Mouse (Mus musculus) brown adipose tissue, adult 24 weeks (tissue): ENCODE data around the gene Ddx28. TPM values are rescaled to one million over a fixed set of nuclear protein-coding genes. Genes with fewer than 3 reads are reported as not detected.
A peak's percentile ranks its signal among the peaks of the same experiment; 100 is the strongest.

ENCODE experiments used
- H3K27ac ChIP-seq: fragments of 200-500 bp; replicated peaks from 2 replicates; pipeline ENCODE4 v1.5.1; 2012; ENCODE audit warnings: low read depth, mild to moderate bottlenecking, low read length
- H3K4me1 ChIP-seq: fragments of 200-500 bp; 2 replicates; pipeline ENCODE4 v1.6.1; 2012; ENCODE audit warnings: low read length, mixed read lengths; ENCODE audit not compliant: control insufficient read depth, insufficient read depth, insufficient read length
- H3K4me3 ChIP-seq: fragments of 200-500 bp; 2 replicates; pipeline ENCODE4 v1.5.1; 2012; ENCODE audit warnings: low read depth, mild to moderate bottlenecking, low read length, moderate library complexity; ENCODE audit not compliant: insufficient read depth
- polyA plus RNA-seq: library from polyadenylated mRNA; stranded (reverse); fragments of >200 nt; gene quantifications from 2 replicates; pipeline ENCODE4 v1.2.4, GENCODE M21; 2012; ENCODE audit not compliant: missing spikeins, insufficient read depth, insufficient read length

Ddx28 gene
- 7.1 TPM in 2 replicates for polyA plus RNA-seq

- Histone ChIP-seq H3K4me1 (peaks cover 9% of the 10 kb centered on the region; the same call in 1 of the 2 replicates), H3K4me3 (peak within 1 kb of the TSS; percentile 92), H3K27ac (peak within 1 kb of the TSS; percentile 50)
Observed at GRCm38 (mm10) chr8:106011643-106011986, at the start of gene Ddx28. Ddx28 (minus strand) TSS chr8:106011882.

- Histone ChIP-seq H3K27ac (no peak overlapping the region), H3K4me1 (peaks cover 4% of the 10 kb centered on the region), H3K4me3 (peak overlapping the region; percentile 39; the same call in 1 of the 2 replicates)
Observed at GRCm38 (mm10) chr8:106060521-106060920, 48.8 kb upstream of the Ddx28 start.

GRCm38 (mm10) chr8:106059613-106060371, 48.1 kb upstream of the Ddx28 start:
- peaks cover 4% of the 10 kb centered on the region for H3K4me1 ChIP-seq
- H3K27ac ChIP-seq = peak overlapping the region; percentile 93
- peak overlapping the region; percentile 100 for H3K4me3 ChIP-seq

DNA sequence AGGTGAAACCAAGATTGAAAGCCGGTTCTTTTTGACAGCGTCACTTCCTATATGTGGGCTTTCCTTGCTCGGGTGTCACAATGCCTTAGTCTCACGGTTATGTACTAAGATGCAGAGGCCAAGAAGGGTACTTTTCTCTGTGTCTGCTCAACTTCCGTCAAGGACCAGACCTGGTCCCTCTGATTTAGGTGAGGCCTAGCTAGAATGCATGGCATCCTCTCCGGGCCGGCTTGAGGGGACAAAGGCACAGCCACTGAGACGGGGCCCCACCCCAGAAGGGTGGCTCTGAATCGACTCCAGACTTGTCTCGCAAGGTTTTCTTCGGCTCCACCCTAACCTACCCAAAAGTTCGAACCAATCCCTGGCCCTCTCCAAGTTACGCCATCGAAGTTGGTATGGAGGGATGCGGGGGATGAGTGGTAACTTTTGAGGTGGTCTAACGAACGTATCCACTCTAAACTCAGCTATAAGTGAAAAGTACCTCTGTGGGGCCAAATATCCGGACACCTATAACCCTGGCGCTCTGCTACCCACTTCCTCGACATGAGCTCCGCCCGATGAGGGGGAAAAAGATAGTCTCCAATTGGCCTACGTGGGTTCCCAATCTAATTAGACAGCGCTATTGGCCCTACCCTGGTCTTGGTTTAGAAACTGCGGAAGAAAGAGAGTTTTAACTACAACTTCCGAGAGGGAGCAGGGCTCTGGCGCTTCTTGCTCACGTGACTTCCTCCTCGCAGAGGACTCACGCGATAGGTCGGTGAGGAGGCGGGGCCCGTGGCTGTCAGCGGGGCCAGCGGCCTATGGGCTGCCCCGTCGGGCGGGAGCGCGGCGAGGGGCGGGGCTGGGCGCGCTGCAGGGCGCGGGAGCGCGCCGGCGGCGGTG, 47.3 kb upstream of the Ddx28 start, which contains the start of gene Nfatc3:
Nfatc3 (plus strand) TSS at position 110 of the 882 bp plus-strand sequence.
- H3K4me3 ChIP-seq = peak within 1 kb of the TSS; percentile 100
- peaks cover 8% of the 10 kb centered on the region for H3K4me1 ChIP-seq
- H3K27ac ChIP-seq = peak within 1 kb of the TSS; percentile 93

GRCm38 (mm10) chr8:106056455-106056982, 44.8 kb upstream of the Ddx28 start:
- Histone ChIP-seq H3K27ac (no peak overlapping the region), H3K4me1 (peaks cover 9% of the 10 kb centered on the region), H3K4me3 (no peak overlapping the region)

DNA sequence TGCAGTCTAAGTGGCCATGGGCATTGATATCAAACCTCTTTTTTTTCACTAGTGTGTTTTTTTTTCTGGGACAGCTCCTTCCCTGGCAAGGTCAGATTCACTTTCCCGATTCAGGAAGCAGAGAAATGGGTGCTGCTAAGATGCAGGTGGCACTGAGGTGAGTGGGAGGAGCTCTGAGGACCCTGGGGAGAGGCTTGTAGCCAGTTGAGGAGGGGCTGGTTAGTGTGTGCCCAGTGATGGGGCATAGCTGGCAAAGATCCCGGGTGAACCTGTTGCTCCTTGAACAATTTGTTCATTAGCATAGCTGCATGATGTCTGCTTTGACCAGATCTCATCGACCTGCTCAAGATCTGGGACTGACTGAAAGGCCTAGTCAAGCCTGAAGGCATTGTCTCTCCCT, 43.4 kb upstream of the Ddx28 start:
- Histone ChIP-seq H3K27ac (peak overlapping the region; percentile 46; the same call in 1 of the 2 replicates), H3K4me3 (no peak overlapping the region)

DNA sequence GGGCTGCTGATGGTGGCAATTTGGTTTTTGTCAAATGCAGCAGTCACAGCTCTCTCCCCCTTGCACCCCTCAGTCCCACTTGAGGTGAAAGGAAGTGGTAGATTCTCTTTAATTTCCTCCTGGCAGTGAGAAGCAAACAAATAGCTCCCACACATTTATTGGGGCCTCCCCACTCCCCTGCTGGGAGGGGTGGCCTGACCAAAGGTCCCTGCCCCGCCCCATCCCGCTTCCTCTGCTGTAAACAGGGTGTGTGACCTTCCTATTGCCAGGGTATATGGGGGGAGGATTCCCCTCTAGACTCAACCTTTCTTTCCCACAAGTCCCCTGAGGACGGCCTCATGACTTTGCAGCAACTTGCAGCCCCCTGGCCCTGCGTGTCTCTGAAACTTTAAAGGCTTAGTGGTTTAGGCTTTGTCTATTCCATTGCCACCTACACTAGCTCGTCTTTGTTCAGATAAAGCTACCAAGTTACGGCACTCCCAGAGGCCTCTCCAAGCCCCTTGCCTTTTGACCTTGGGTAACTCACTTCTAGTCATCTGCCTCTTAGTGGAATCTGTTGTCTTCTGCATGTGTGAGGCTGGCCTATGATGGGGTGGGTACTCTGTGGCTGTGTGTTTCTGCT, 42.6 kb upstream of the Ddx28 start:
- H3K4me1 ChIP-seq = peaks cover 9% of the 10 kb centered on the region
- peak overlapping the region; percentile 46 for H3K27ac ChIP-seq
- no peak overlapping the region for H3K4me3 ChIP-seq

More for the DNA sequence above, 43.4 kb upstream of the Ddx28 start:
- peaks cover 9% of the 10 kb centered on the region for H3K4me1 ChIP-seq

- H3K4me1 ChIP-seq = peaks cover 9% of the 10 kb centered on the region; the same call in 1 of the 2 replicates
- no peak overlapping the region for H3K27ac ChIP-seq
- H3K4me3 ChIP-seq = no peak overlapping the region
Observed at GRCm38 (mm10) chr8:106052510-106053089, 40.9 kb upstream of the Ddx28 start.

DNA sequence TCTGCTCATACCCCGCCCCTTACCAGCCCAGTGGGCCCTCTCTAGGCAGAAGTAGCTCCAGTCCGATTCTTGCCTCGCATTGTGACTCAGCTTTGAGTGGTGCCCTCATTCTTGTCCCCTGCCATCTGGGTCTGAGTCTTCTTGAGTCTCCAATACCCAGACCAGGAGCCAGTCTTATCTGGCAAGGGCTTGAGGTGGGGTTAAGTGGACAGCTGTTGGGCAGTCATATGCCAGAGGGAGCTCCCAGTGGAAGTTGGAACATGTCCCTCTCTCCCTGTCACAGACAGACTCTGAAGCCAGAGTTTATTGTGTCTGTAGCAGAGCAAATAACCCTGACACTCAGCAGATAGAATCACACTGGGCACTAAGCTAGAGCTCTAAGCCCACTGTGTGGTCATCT, 39.4 kb upstream of the Ddx28 start:
- H3K4me3 ChIP-seq = no peak overlapping the region
- no peak overlapping the region for H3K27ac ChIP-seq
- H3K4me1 ChIP-seq = peaks cover 9% of the 10 kb centered on the region; the same call in 1 of the 2 replicates

GRCm38 (mm10) chr8:106049840-106050239, 38.2 kb upstream of the Ddx28 start:
- Histone ChIP-seq H3K4me1 (peaks cover 9% of the 10 kb centered on the region; the same call in 1 of the 2 replicates), H3K4me3 (no peak overlapping the region), H3K27ac (no peak overlapping the region)

DNA sequence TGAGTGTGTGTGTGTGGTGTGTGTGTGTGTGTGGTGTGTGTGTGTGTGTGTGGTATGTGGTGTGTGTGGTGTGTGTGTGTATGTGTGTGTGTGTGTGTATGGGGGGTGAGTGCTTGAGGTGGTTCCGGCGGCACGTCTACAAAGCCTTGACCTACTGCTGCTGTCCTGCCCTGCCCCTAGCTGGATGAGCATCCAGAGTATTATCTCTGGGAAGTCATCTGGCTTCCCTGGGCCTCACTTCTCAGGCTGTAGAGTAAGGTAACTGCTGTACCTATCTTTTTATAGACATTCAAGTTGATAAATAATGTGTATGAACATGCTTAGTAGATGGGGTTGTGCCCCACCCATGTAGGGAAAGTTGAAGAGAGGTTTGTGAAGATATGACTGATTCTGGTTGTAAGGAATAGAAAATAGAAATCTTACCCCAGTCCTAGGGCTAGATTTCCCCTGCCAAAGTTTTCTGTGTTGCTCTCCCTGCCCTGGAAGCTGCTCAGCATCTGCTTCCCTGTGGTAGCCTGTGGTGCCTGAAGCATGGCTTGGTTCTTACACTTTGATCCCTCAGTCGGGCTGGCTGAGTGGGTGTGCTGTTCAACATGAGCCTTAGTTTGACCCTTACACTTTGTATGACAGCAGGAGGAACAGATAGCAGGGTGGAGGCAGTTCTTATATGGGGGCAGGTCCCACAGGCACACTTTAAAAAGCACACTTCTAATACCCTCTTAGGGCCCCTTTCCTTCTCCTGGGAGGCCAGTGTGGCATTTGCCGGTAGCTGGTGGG, 36.4 kb upstream of the Ddx28 start:
- no peaks in the 10 kb centered on the region; the same call in 1 of the 2 replicates for H3K4me1 ChIP-seq
- no peak overlapping the region for H3K4me3 ChIP-seq
- no peak overlapping the region for H3K27ac ChIP-seq

DNA sequence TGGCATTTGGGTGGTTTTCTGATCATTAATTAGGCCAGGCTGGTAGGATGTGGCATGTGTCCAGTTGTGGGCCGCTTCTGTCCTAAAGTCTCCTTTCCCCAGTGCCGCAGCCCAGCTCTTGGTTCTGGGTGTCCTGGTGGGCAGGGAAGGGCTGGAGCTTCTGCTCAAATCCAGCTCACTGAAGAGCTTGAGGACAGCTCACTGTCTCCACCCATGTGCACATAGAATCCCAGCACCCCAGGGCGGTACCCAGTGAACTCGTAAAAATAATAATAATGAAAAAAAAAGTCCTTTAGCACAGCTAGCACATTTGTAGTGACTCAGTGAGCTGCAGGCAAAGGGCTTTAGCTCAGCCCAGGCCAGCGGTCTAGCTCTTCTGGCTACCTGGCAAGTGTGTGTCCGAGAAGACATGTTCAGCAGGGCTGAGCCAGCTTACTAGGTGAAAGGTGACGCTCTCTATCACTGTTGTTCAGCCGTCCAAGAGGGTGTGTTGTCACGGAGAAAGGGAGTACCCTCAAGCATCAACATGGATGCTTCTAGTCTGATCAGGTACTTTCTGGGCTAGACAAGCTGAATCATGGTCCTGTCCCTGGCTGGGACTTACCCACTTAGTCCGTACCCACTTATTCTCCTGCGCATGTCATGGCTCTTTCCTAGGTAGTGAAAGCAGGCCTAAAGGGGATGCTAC, 35.3 kb upstream of the Ddx28 start:
- no peak overlapping the region for H3K4me3 ChIP-seq
- no peaks in the 10 kb centered on the region for H3K4me1 ChIP-seq
- H3K27ac ChIP-seq = no peak overlapping the region

DNA sequence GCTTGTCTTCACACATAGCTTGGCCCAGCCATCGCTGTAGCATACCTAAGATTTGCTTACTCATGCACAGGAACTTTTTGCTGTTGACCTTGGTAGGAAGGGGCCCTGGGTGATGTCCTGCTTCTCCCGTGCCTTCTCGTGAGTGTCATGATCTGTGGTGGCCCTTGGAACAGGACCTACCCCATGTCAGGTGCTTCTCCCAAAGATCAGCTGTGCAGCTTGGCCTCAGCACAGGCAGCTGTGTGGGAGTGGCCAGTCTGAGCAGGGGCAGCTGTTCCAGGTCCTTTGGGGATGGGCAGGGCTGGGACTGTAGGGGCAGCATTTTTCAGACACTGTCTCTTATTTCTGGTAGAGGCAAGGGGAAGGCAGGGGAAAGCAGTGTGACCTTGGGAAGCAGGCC, 32.5 kb upstream of the Ddx28 start:
- H3K4me3 ChIP-seq = no peak overlapping the region
- no peak overlapping the region for H3K27ac ChIP-seq

More for the DNA sequence above, 32.5 kb upstream of the Ddx28 start:
- H3K4me1 ChIP-seq = no peaks in the 10 kb centered on the region
